In the genomic region with DNA sequence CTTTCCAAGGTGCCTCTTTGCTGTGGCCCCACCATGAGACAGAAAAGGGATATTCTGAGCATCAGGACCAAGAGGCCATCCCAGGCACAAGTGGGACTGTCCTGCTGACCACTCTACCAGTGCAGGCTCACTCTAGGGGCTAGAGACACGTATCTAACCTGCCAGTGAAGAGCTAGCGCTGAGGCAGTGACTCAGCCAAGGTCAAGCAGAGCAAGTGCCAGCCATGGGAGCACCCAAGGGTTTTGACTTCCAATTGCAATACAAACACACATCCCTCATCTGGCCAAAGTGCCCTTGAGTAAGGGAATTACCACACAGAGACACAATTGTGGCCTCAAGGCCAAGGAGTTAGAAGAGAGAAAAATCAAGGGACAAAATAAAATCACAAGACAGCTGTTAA, we compare ENCODE assay signal across 21 mouse cellular contexts. TPM values are rescaled to one million over a fixed set of nuclear protein-coding genes. Genes with fewer than 3 reads are reported as not detected.
DNase-seq lines count a peak whose midpoint lies in the region; ATAC-seq lines count a peak whose summit lies in the region.
"Had no signal": no experiment of that assay in that cellular context is flagged by ENCODE, and none has a peak within 500 bp of the region (broad histone marks: within the 10 kb centered on the region; RNA-seq: fewer than 3 reads in every experiment).

No protein-coding gene starts in this region.

- H3K27ac ChIP-seq in heart, embryonic 14.5 days (replicated peaks in 1 of 2; ENCODE audit: control insufficient read depth in 1 of 2, insufficient read depth in 1 of 2, low read depth in 2 of 2, low read length in 2 of 2), result peak overlapping the region; percentile 10 to 67; a peak in 1 of 4 replicates
- H3K27ac ChIP-seq in brown adipose tissue, adult 24 weeks (replicated peaks; ENCODE audit: low read depth, low read length), result peak overlapping the region; percentile 60
- H3K27ac ChIP-seq: embryonic facial prominence, embryonic 15.5 days; forebrain, embryonic 13.5 days; limb, embryonic 15.5 days; midbrain, embryonic 12.5 days; neural tube, embryonic 15.5 days had no signal

- no peak overlapping the region for H3K4me3 ChIP-seq in heart, embryonic 14.5 days (ENCODE audit: control insufficient read depth in 1 of 2, insufficient read depth in 1 of 2, low read depth in 1 of 2, low read length in 2 of 2)
- H3K4me3 ChIP-seq in brown adipose tissue, adult 24 weeks (ENCODE audit: insufficient read depth, low read depth, low read length), result no peak overlapping the region
- H3K4me3 ChIP-seq: embryonic facial prominence, embryonic 15.5 days; forebrain, embryonic 13.5 days; limb, embryonic 15.5 days; midbrain, embryonic 12.5 days; neural tube, embryonic 15.5 days had no signal

- H3K9ac ChIP-seq in heart, embryonic 14.5 days (ENCODE audit: low read length), result no peak overlapping the region; the same call in 1 of the 2 replicates
- H3K9ac ChIP-seq: embryonic facial prominence, embryonic 15.5 days; limb, embryonic 15.5 days; midbrain, embryonic 12.5 days; neural tube, embryonic 15.5 days had no signal

- H3K27me3 ChIP-seq in heart, embryonic 14.5 days (ENCODE audit: control insufficient read depth, insufficient read depth, low read length), result no peaks in the 10 kb centered on the region
- H3K27me3 ChIP-seq: embryonic facial prominence, embryonic 15.5 days; forebrain, embryonic 13.5 days; limb, embryonic 15.5 days; midbrain, embryonic 12.5 days; neural tube, embryonic 15.5 days had no signal

- no peak for DNase-seq in heart, postnatal 25 days (ENCODE audit: low spot score)
- peak; percentile 58 for DNase-seq in ovary, adult 18-20 months (ENCODE audit: low spot score)
- DNase-seq in ovary, postnatal 14 days (ENCODE audit: low spot score), result no peak
- DNase-seq in retina, embryonic 14.5 days (ENCODE audit: low spot score), result no peak
- no peak for DNase-seq in cerebellum, adult 9-10 months
- DNase-seq: embryo, embryonic 11 days; kidney, adult 8-10 months; kidney, postnatal 4 days; lung, postnatal 4 days; thymus, postnatal 25 days had no signal

- H3K9me3 ChIP-seq in heart, embryonic 14.5 days (ENCODE audit: control insufficient read depth, low read length), result no peaks in the 10 kb centered on the region
- H3K9me3 ChIP-seq: embryonic facial prominence, embryonic 15.5 days; forebrain, embryonic 13.5 days; limb, embryonic 15.5 days; midbrain, embryonic 12.5 days; neural tube, embryonic 15.5 days had no signal

- ATAC-seq in heart, embryonic 14.5 days (ENCODE audit: insufficient number of reproducible peaks, insufficient read depth, low FRiP score, low read depth), result no peak
- ATAC-seq: CD4-positive, CD25-positive, alpha-beta regulatory T cell, adult 4 months; forebrain, embryonic 13.5 days had no signal

- intact Hi-C loops in heart, postnatal 25 days (cut with DNase I), result no loop called here

- WGBS in heart, embryonic 14.5 days, result 34% methylated on average over 2 of the region's 2 CpGs

- H3K36me3 ChIP-seq in heart, embryonic 14.5 days (ENCODE audit: control insufficient read depth, insufficient read depth, low read length), result peaks cover 7% of the 10 kb centered on the region; the same call in 1 of the 2 replicates
- H3K36me3 ChIP-seq: embryonic facial prominence, embryonic 15.5 days; limb, embryonic 15.5 days; midbrain, embryonic 12.5 days; neural tube, embryonic 15.5 days had no signal

- H3K4me2 ChIP-seq in heart, embryonic 14.5 days (ENCODE audit: low read length), result peak overlapping the region; percentile 32
- H3K4me2 ChIP-seq: embryonic facial prominence, embryonic 15.5 days; forebrain, embryonic 13.5 days; limb, embryonic 15.5 days; midbrain, embryonic 12.5 days; neural tube, embryonic 15.5 days had no signal

- H3K4me1 ChIP-seq in heart, embryonic 14.5 days (ENCODE audit: control insufficient read depth in 2 of 2, insufficient read depth in 2 of 2, low read length in 2 of 2), result peaks cover 39 to 70% of the 10 kb centered on the region in 2 experiments
- H3K4me1 ChIP-seq in brown adipose tissue, adult 24 weeks (ENCODE audit: control insufficient read depth, insufficient read depth, insufficient read length, low read length), result peaks cover 28% of the 10 kb centered on the region

RNA-seq across cellular contexts. Expression of gene Ube2o, which starts 5.9 kb away (rescaled TPM):
- polyA plus RNA-seq in heart, embryonic 14.5 days (2014; fragmentation: Nextera tagmentation; extraction: Ambion mirVana), result 14.4 and 17.1 TPM in 2 replicates
- total RNA-seq in heart, postnatal 25 days (2021), result 10 to 100 TPM; 31.4 to 37.1 TPM
- 7.1 and 7.8 TPM in 2 replicates for polyA plus RNA-seq in brown adipose tissue, adult 24 weeks (2012; ENCODE audit: insufficient read depth, insufficient read length, missing spikeins)

RNA-seq across cellular contexts. Expression of gene Aanat, which starts 10.8 kb away (rescaled TPM):
- 0.28 TPM in 1 of 2 replicates, not detected in the other for polyA plus RNA-seq in heart, embryonic 14.5 days (2014; fragmentation: Nextera tagmentation; extraction: Ambion mirVana)
- total RNA-seq in heart, postnatal 25 days (2021), result not detected
- polyA plus RNA-seq in brown adipose tissue, adult 24 weeks (2012; ENCODE audit: insufficient read depth, insufficient read length, missing spikeins), result not detected in 2 replicates
- total RNA-seq: hematopoietic stem cell, adult 5-6 weeks; MEL had no signal
- polyA plus RNA-seq: CD4-positive, CD25-positive, alpha-beta regulatory T cell, adult 4 months; embryonic facial prominence, embryonic 15.5 days; gonadal fat pad, adult 2 months; limb, embryonic 15.5 days had no signal

RNA-seq across cellular contexts. Expression of gene Sphk1, which starts 44.7 kb away (rescaled TPM):
- polyA plus RNA-seq in heart, embryonic 14.5 days (2014; fragmentation: Nextera tagmentation; extraction: Ambion mirVana), result 2.3 and 2.5 TPM in 2 replicates
- 1 to 10 TPM; 1.4 to 1.9 TPM for total RNA-seq in heart, postnatal 25 days (2021)
- polyA plus RNA-seq in brown adipose tissue, adult 24 weeks (2012; ENCODE audit: insufficient read depth, insufficient read length, missing spikeins), result not detected in 2 replicates

RNA-seq across cellular contexts. Expression of gene Rhbdf2, which starts 51.4 kb away (rescaled TPM):
- 6.4 and 6.6 TPM in 2 replicates for polyA plus RNA-seq in heart, embryonic 14.5 days (2014; fragmentation: Nextera tagmentation; extraction: Ambion mirVana)
- total RNA-seq in heart, postnatal 25 days (2021), result 10 to 100 TPM; 10.6 to 12.8 TPM
- 4.4 and 8.2 TPM in 2 replicates for polyA plus RNA-seq in brown adipose tissue, adult 24 weeks (2012; ENCODE audit: insufficient read depth, insufficient read length, missing spikeins)
